Mouse (Mus musculus) CH12.LX (cell line): Measurements from ENCODE around the gene Wnt1.

Experiments
- CTCF ChIP-seq, 2 experiments: IDR thresholded peaks in 1 of 2; conservative IDR thresholded peaks in 1 of 2; 2 replicates each; pipeline ENCODE4 v1.5.1; 2011 to 2012; ENCODE audit warnings: low read depth in 2 of 2, low read length in 2 of 2, improper control_type of control experiment in 1 of 2, inconsistent platforms in 1 of 2, mild to moderate bottlenecking in 1 of 2, moderate library complexity in 1 of 2
- ETS1 ChIP-seq: conservative IDR thresholded peaks from 2 replicates; pipeline ENCODE4 v1.6.1; 2012; ENCODE audit warnings: low read depth, mild to moderate bottlenecking, inconsistent platforms, low read length, improper control_type of control experiment, moderate library complexity
- HCFC1 ChIP-seq: IDR thresholded peaks from 2 replicates; pipeline ENCODE4 v1.6.1; 2012; ENCODE audit warnings: low read depth, mild to moderate bottlenecking, inconsistent platforms, low read length, improper control_type of control experiment
- KAT2A ChIP-seq: IDR thresholded peaks from 2 replicates; pipeline ENCODE4 v1.6.1; 2012; ENCODE audit warnings: low read length, improper control_type of control experiment, inconsistent platforms; ENCODE audit not compliant: insufficient replicate concordance
- MEF2A ChIP-seq: IDR thresholded peaks from 2 replicates; pipeline ENCODE4 v1.6.1; 2014; ENCODE audit warnings: low read depth, mild to moderate bottlenecking, inconsistent platforms, low read length, improper control_type of control experiment, borderline replicate concordance
- POLR2A ChIP-seq: IDR thresholded peaks from 2 replicates; pipeline ENCODE4 v1.6.1; 2011; ENCODE audit warnings: low read depth, mild to moderate bottlenecking, improper control_type of control experiment, low read length
- POLR2AphosphoS2 ChIP-seq: IDR thresholded peaks from 2 replicates; pipeline ENCODE4 v1.6.1; 2011; ENCODE audit warnings: low read depth, low read length, improper control_type of control experiment
- USF2 ChIP-seq: conservative IDR thresholded peaks from 2 replicates; pipeline ENCODE4 v1.6.1; 2011; ENCODE audit warnings: low read depth, low read length, improper control_type of control experiment

GRCm38 (mm10) chr15:98820937-98821336 is 31.3 kb downstream of the Wnt1 start:
- TF ChIP-seq USF2: no peak
- TF ChIP-seq ETS1: no peak
- no peak for TF ChIP-seq CTCF (conservative IDR thresholded peaks at IDR 0.05 in 1 of 2, IDR thresholded peaks at IDR 0.05 in 1 of 2; ENCODE audit: low read depth in 2 of 2, low read length in 2 of 2)
- no peak for TF ChIP-seq POLR2A
- TF ChIP-seq HCFC1: no peak
- TF ChIP-seq MEF2A: no peak
- no peak for TF ChIP-seq POLR2AphosphoS2
- TF ChIP-seq KAT2A: no peak
